Mouse (Mus musculus) liver, postnatal 0 days (tissue): ENCODE measurements at regions not wholly inside any gene's neighbourhood (a gene's known extent, or its start where the extent isn't known, plus 50 kb on each side); places are given as distances from the start of the nearest gene placed in this dataset.

ENCODE experiments used
- CTCF ChIP-seq: sonication (generic); IDR thresholded peaks from 2 replicates; pipeline ENCODE4 v1.5.1; 2016; ENCODE audit warnings: antibody characterized with exemption, low read depth
- EP300 ChIP-seq: IDR thresholded peaks from 2 replicates; pipeline ENCODE4 v1.6.1; 2016; ENCODE audit warnings: antibody characterized with exemption, low read depth, mild to moderate bottlenecking

- TF ChIP-seq CTCF (no peak), EP300 (no peak)
Measured at GRCm38 (mm10) chr10:42118361-42119188, 100.3 kb upstream of the Armc2 start.
